Mouse (Mus musculus) bone marrow, adult 2 months (tissue): ENCODE measurements around the gene Cabin1. TPM values are rescaled to one million over a fixed set of nuclear protein-coding genes. Genes with fewer than 3 reads are reported as not detected.

ENCODE experiments used
- H3K27ac ChIP-seq: fragments of 200-500 bp; 2 replicates; pipeline ENCODE4 v1.5.1; 2012; ENCODE audit warnings: low read depth, mild to moderate bottlenecking, control low read depth, inconsistent platforms, low read length; ENCODE audit not compliant: control insufficient read depth, poor library complexity, insufficient read depth
- H3K4me1 ChIP-seq: fragments of 200-500 bp; 2 replicates; pipeline ENCODE4 v1.6.1; 2011; ENCODE audit warnings: low read length; ENCODE audit not compliant: control insufficient read depth, insufficient read depth
- H3K4me3 ChIP-seq: fragments of 200-500 bp; replicated peaks from 2 replicates; pipeline ENCODE3; 2011; ENCODE audit warnings: mild to moderate bottlenecking, low read depth, low read length, control low read depth; ENCODE audit not compliant: control insufficient read depth
- CTCF ChIP-seq: fragments of 200-500 bp; IDR thresholded peaks from 2 replicates; pipeline ENCODE4 v1.5.1; 2011; ENCODE audit warnings: low read length, control low read depth; ENCODE audit not compliant: control insufficient read depth, insufficient read depth
- POLR2A ChIP-seq: fragments of 200-500 bp; IDR thresholded peaks from 2 replicates; pipeline ENCODE4 v1.6.1; 2011; ENCODE audit warnings: low read depth, mild to moderate bottlenecking, control low read depth, low read length, borderline replicate concordance; ENCODE audit not compliant: control insufficient read depth
- WGBS: fragments of 180-500 bp; shearing (Covaris S2); methylation state at CpG from one replicate; pipeline ENCODE4 v1.1.7; 2018; 5-methylcytosine and 5-hydroxymethylcytosine counted together
- polyA plus RNA-seq: library from polyadenylated mRNA; stranded (reverse); fragments of >200 nt; gene quantifications from 2 replicates; pipeline ENCODE4 v1.2.4, GENCODE M21; 2011; ENCODE audit warnings: low replicate concordance; ENCODE audit not compliant: missing spikeins, insufficient read depth, insufficient read length

The Cabin1 gene
- polyA plus RNA-seq, 1 experiment: 55.3 TPM

DNA sequence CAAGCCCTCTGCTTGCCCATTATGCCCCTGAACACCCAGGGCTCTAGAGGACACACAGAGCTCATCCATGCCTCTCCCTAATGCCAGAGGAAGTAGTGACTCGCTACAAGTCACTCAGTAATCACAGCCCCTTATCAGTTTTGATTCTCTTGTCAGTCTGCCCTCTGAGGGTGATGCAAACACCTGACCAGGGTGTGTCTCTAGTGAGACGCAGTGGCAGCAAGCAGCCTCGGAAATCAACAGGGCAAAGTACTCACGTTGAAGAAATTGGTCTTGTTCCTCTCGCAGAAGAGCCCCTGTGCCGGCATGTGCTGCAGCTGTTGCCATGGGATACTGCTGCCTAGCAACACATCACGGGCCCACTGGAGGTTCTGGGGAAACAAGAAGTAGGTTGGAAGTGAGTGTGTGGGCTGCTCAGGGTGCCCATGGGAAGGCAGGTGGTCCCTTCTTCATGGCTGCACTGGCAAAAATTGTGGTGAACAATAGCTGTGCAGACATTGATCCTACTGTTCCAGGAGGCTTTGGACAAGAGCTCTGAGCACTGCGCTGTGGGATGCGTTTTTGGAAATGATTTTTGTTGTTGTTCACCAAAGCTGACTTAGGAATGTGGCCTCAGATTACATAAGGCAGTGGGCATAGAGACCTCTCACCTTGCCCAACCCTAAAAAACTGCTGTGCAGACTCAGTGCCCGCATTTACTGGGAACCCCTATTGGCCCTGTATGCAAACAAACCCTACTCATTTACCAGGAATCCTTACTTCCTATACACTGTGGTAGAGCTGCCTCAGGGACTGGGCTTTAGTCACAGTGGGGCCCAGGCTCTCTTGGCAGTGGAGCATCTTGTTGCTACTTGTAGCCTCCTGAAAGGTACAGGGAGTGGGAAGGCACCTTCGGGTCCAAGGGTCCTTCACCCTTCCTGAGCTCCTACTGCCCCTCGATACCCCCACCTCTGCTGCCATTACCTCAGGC, 79.8 kb downstream of the Cabin1 start:
- 64% methylated on average over 12 of the region's 12 CpGs for WGBS
- no peaks in the 10 kb centered on the region for H3K4me1 ChIP-seq
- no peak overlapping the region for H3K4me3 ChIP-seq
- TF ChIP-seq POLR2A: no peak
- no peak for TF ChIP-seq CTCF
- no peak overlapping the region for H3K27ac ChIP-seq

DNA sequence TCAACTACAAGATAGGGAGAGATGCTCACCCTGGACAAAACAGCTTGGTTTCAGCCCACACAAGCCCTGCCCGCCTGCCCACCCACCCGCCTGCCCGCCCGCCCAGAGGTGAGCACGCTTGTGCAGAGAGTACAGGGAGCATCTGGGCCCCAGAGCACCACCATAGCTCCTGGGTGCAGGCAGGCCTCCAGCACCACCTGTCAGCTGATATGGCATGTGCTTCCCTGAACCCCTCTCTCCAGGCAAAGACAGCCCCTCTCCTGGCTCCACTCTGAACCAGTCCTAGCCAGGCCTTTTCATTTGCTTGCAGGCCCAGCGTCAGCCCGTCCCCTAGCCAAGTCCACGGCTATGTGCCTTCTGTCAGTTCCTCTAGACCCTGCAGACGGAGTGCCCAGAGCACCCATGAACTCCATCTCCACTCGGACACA, 83.6 kb downstream of the Cabin1 start:
- WGBS: 95% methylated on average over 10 of the region's 10 CpGs

DNA sequence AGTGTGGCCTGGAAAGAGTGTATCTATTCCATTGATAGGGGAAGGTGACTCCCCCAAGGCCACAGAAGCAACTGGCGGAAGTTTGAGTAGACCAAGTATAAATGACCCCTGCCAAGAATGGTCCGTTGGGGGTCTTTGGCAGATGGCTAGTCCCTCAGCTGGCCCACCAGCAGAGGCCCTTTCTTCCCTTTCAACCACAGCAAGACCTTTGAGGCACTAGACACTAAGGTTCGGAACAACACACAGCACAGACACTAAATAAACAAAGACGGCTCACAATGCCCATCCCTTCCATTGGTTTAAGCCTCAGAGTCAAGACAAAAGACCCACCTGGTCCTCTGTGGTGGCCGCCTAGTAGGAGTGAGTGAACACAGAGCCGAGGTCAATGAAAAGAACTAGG, 84.9 kb downstream of the Cabin1 start:
- WGBS: 91% methylated on average over 6 of the region's 6 CpGs
- no peak overlapping the region for H3K27ac ChIP-seq
- no peak overlapping the region for H3K4me3 ChIP-seq
- peaks cover 10% of the 10 kb centered on the region for H3K4me1 ChIP-seq
- no peak for TF ChIP-seq CTCF
- TF ChIP-seq POLR2A: no peak

More for the DNA sequence above, 83.6 kb downstream of the Cabin1 start:
- H3K27ac ChIP-seq: no peak overlapping the region
- no peak overlapping the region for H3K4me3 ChIP-seq
- H3K4me1 ChIP-seq: peaks cover 8% of the 10 kb centered on the region
- no peak for TF ChIP-seq CTCF
- TF ChIP-seq POLR2A: no peak

DNA sequence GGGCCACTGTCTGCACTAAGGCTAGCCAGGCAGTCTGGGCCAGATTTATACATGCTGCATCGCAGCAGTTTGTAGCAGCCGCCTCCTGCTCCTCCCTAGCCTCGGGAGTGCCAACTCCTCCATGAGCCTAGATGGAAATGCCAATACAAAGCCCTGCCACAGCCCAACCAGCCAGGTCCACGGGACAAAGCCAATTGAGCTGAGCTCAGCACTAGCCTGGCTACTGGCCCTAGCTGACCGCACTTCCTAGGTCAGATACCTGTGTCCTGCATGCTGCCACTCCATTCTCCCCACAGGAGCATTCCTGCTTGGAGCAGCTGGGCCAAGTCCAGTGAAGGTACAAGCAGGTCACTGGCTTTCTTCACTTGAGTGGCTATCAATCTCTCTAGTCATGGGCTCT, 86.2 kb downstream of the Cabin1 start:
- TF ChIP-seq CTCF (no peak), POLR2A (no peak)
- peaks cover 10% of the 10 kb centered on the region for H3K4me1 ChIP-seq
- no peak overlapping the region for H3K27ac ChIP-seq

DNA sequence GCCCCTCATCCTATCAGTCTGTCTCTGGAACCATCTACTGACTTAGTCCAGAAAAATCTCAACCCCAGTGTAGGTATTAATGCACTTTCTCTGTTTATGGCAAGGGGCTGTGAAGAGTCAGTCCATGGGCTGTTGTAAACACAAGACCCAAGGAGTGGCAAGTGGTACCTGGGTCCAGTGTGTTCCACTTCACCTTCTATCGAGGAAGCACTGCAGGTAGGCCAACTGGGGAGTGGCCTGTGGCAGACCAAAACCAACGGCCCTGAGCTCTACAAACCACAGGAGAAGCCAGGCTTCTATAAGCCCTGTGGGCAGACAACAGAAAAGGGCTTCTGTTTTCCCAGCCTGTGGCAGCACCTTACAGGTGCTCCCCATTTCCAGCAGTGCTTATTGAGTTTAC, 86.6 kb downstream of the Cabin1 start:
- Histone ChIP-seq H3K4me1 (peaks cover 10% of the 10 kb centered on the region), H3K4me3 (no peak overlapping the region), H3K27ac (no peak overlapping the region)
- TF ChIP-seq CTCF (no peak), POLR2A (no peak)
- 21% methylated on average over 2 of the region's 2 CpGs for WGBS

More for the DNA sequence above, 86.2 kb downstream of the Cabin1 start:
- 81% methylated on average over 5 of the region's 5 CpGs for WGBS
- no peak overlapping the region for H3K4me3 ChIP-seq

DNA sequence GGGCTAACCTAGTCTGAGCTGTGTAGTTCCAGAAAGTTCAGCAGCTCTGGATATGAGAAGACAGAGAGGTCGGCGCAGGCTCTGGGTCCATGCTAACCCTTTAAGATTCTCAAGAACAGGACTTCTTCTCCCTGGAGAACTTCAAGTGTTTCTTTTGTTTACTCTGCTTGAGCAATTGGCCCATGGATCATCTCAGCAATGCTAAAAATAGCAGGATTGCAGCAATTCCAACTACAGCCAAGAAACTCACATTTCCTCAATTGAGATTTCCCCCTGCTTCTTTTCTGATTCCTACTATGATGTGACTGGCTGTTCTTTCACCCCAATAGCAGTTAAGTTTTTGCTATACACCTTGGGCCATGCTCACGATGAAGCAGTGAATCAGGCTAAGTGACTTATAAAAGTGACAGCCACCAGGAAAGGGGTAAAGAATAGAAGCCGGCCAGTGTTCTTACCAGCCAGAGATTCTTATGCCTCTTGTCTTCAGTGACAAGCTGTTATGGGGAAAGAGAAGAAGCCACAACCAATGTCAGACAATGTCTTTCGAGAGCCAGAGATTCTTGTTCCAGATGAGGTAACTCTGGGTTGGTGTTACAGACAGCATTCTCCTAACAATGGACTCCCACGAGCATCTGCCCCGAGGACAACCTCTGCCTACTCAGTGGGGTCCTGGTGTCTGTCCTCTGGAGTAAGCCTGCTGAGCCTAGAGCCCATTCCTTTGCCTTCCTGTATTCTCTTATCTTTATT, 87.1 kb downstream of the Cabin1 start:
- Histone ChIP-seq H3K27ac (0 out of 2 replicates have a peak overlapping the region, but pooled peaks have one; percentile 29), H3K4me1 (peaks cover 10% of the 10 kb centered on the region), H3K4me3 (no peak overlapping the region)
- TF ChIP-seq CTCF (no peak), POLR2A (no peak)
- WGBS: 62% methylated on average over 7 of the region's 7 CpGs

- no peak overlapping the region for H3K4me3 ChIP-seq
Measured at GRCm38 (mm10) chr10:75676286-75676685, 87.9 kb downstream of the Cabin1 start.

DNA sequence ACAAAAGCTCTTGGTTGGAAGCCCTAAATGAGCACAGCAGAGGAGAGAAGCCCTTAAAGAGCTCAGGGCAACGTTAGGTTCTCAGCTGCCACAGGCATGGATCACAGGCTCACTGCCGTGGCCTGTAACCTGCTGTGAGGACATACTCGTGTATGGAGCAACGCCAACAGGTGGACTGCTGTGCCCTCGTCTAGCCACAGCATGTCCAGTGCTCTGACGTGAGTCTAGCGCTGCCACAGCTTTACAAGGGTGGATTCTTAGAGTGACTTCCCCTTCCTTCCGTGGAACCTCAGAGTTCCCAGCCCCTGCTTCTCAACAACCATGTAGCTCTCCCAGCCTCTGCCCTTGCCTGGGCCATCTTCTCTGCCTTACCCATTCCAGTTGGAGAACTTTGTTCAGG, 88.5 kb downstream of the Cabin1 start:
- no peak overlapping the region for H3K27ac ChIP-seq
- H3K4me1 ChIP-seq: peaks cover 10% of the 10 kb centered on the region

More at GRCm38 (mm10) chr10:75676286-75676685, 87.9 kb downstream of the Cabin1 start:
- TF ChIP-seq POLR2A (no peak), CTCF (no peak)
- WGBS: 43% methylated on average over 2 of the region's 2 CpGs
- Histone ChIP-seq H3K27ac (no peak overlapping the region; the same call in 1 of the 2 replicates), H3K4me1 (peaks cover 10% of the 10 kb centered on the region)

More for the DNA sequence above, 88.5 kb downstream of the Cabin1 start:
- no peak overlapping the region for H3K4me3 ChIP-seq
- TF ChIP-seq POLR2A (no peak), CTCF (no peak; the same call in 1 of the 2 replicates)
- WGBS: 46% methylated on average over 8 of the region's 8 CpGs
